In the genomic region with DNA sequence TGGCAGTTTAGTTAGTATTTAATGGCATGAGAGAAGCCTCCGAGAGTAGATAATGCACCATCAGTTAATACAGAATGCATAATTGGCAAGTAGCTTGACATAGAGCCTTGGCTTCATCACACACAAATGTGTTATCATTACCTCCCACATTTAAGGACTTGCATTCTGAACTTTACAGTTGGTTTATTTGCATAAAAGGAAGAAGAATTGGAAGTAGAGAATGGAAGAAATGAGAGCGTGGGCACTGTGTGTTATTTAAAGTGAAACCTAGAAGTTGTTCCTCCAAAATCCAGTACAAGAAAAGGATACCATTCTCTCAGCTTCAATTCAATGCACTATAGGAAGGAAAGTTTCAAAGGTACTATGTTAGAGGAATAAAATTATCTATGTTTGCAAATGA, we compare ENCODE assay signal across 19 mouse cellular contexts.
"Had no signal": no experiment of that assay in that cellular context is flagged by ENCODE, and none has a peak within 500 bp of the region (broad histone marks: within the 10 kb centered on the region; RNA-seq: fewer than 3 reads in every experiment).

No protein-coding gene starts in this region.

- H3K4me1 ChIP-seq: midbrain, embryonic 10.5 days; midbrain, embryonic 12.5 days; neural tube, embryonic 13.5 days; neural tube, embryonic 15.5 days had no signal

- H3K27me3 ChIP-seq: midbrain, embryonic 12.5 days; neural tube, embryonic 13.5 days; neural tube, embryonic 15.5 days had no signal

- ATAC-seq: midbrain, embryonic 16.5 days had no signal

- H3K36me3 ChIP-seq: midbrain, embryonic 10.5 days; midbrain, embryonic 12.5 days; neural tube, embryonic 13.5 days; neural tube, embryonic 15.5 days had no signal

- H3K4me2 ChIP-seq: lung, embryonic 14.5 days; midbrain, embryonic 12.5 days; neural tube, embryonic 13.5 days; neural tube, embryonic 15.5 days had no signal

- H3K4me3 ChIP-seq: midbrain, embryonic 10.5 days; midbrain, embryonic 12.5 days; myocyte; neural tube, embryonic 13.5 days; neural tube, embryonic 15.5 days had no signal

- H3K27ac ChIP-seq: midbrain, embryonic 10.5 days; midbrain, embryonic 12.5 days; neural tube, embryonic 13.5 days; neural tube, embryonic 15.5 days had no signal

- DNase-seq: lung, adult 18-20 months; lung, embryonic 14.5 days; lung, postnatal 10 days; lung, postnatal 4 days; midbrain, embryonic 14.5 days; retina, postnatal 1 day; right cerebral cortex, adult 18-20 months; right cerebral cortex, postnatal 25 days; right cerebral cortex, postnatal 4 days; spleen, adult 18-20 months; thymus, adult 2 months; thymus, postnatal 25 days; thymus, postnatal 4 days had no signal

- H3K9me3 ChIP-seq: midbrain, embryonic 10.5 days; midbrain, embryonic 12.5 days; neural tube, embryonic 13.5 days; neural tube, embryonic 15.5 days had no signal

- H3K9ac ChIP-seq: lung, embryonic 14.5 days; midbrain, embryonic 12.5 days; neural tube, embryonic 13.5 days; neural tube, embryonic 15.5 days had no signal
